Mouse (Mus musculus) liver, embryonic 15.5 days (tissue): ENCODE data around the gene Rag2. TPM values are rescaled to one million over a fixed set of nuclear protein-coding genes. Genes with fewer than 3 reads are reported as not detected.

Experiments used
- ATAC-seq: fragments of 200-750 bp; cut with Nextera tagmentation; 2 replicates; pipeline ENCODE4 v1.8.0; 2017; ENCODE audit warnings: moderate number of reproducible peaks, mild to moderate bottlenecking, moderate library complexity; ENCODE audit not compliant: insufficient read depth
- H3K27ac ChIP-seq: fragments of 300-500 bp; sonication (generic); replicated peaks from 2 replicates; pipeline ENCODE4 v1.5.1; 2015; ENCODE audit warnings: mild to moderate bottlenecking, inconsistent platforms
- H3K27me3 ChIP-seq: fragments of 300-500 bp; sonication (generic); 2 replicates; pipeline ENCODE4 v1.6.1; 2015; ENCODE audit warnings: mild to moderate bottlenecking, inconsistent platforms
- H3K36me3 ChIP-seq: fragments of 300-500 bp; sonication (generic); replicated peaks from 2 replicates; pipeline ENCODE4 v1.6.1; 2015; ENCODE audit warnings: moderate library complexity, mild to moderate bottlenecking, inconsistent platforms
- H3K4me1 ChIP-seq: fragments of 300-500 bp; sonication (generic); replicated peaks from 2 replicates; pipeline ENCODE4 v1.6.1; 2015; ENCODE audit warnings: inconsistent platforms
- H3K4me2 ChIP-seq: fragments of 300-500 bp; sonication (generic); 2 replicates; pipeline ENCODE4 v1.6.1; 2015; ENCODE audit warnings: moderate library complexity, mild to moderate bottlenecking, inconsistent platforms
- H3K4me3 ChIP-seq: fragments of 300-500 bp; sonication (generic); replicated peaks from 2 replicates; pipeline ENCODE4 v1.5.1; 2015; ENCODE audit warnings: mild to moderate bottlenecking, inconsistent platforms
- H3K9ac ChIP-seq: fragments of 300-500 bp; sonication (generic); 2 replicates; pipeline ENCODE4 v1.6.1; 2015; ENCODE audit warnings: moderate library complexity, mild to moderate bottlenecking, inconsistent platforms
- H3K9me3 ChIP-seq: fragments of 300-500 bp; sonication (generic); replicated peaks from 2 replicates; pipeline ENCODE4 v1.6.1; 2016; ENCODE audit warnings: inconsistent platforms
- WGBS: fragments of 180-500 bp; shearing (Covaris S2); methylation state at CpG from one replicate; pipeline ENCODE4 v1.1.7; 2015; ENCODE audit warnings: mixed read lengths; ENCODE audit not compliant: insufficient replicate concordance; 5-methylcytosine and 5-hydroxymethylcytosine counted together
- polyA plus RNA-seq: library from polyadenylated mRNA; unstranded; fragments of >200 nt; fragmentation: Nextera tagmentation; extraction: Ambion mirVana; gene quantifications from 2 replicates; pipeline ENCODE4 v1.2.1, GENCODE M21; 2015

Gene Rag2
- polyA plus RNA-seq, 1 experiment from 2014 or later, result 0.62 TPM

GRCm38 (mm10) chr2:101598190-101599181, 26.0 kb upstream of the Rag2 start:
- H3K27ac ChIP-seq, result no peak overlapping the region
- no peaks in the 10 kb centered on the region for H3K4me1 ChIP-seq
- no peak for ATAC-seq
- no peaks in the 10 kb centered on the region for H3K36me3 ChIP-seq
- H3K9me3 ChIP-seq, result no peaks in the 10 kb centered on the region
- no peak overlapping the region for H3K4me3 ChIP-seq
- no peak overlapping the region for H3K4me2 ChIP-seq
- WGBS, result 64% methylated on average over 13 of the region's 13 CpGs
- H3K27me3 ChIP-seq, result no peaks in the 10 kb centered on the region
- H3K9ac ChIP-seq, result no peak overlapping the region

- Histone ChIP-seq H3K4me2 (no peak overlapping the region), H3K9ac (no peak overlapping the region), H3K36me3 (no peaks in the 10 kb centered on the region), H3K9me3 (no peaks in the 10 kb centered on the region), H3K4me1 (no peaks in the 10 kb centered on the region), H3K4me3 (no peak overlapping the region), H3K27ac (no peak overlapping the region), H3K27me3 (no peaks in the 10 kb centered on the region)
- 38% methylated on average over 8 of the region's 8 CpGs for WGBS
- no peak for ATAC-seq
Observed at GRCm38 (mm10) chr2:101600703-101601102, 23.8 kb upstream of the Rag2 start.

- no peaks in the 10 kb centered on the region for H3K4me1 ChIP-seq
- no peak overlapping the region for H3K4me2 ChIP-seq
- no peaks in the 10 kb centered on the region for H3K36me3 ChIP-seq
- no peak for ATAC-seq
- no peaks in the 10 kb centered on the region for H3K27me3 ChIP-seq
- 64% methylated on average over 1 of the region's 1 CpGs for WGBS
- no peak overlapping the region for H3K9ac ChIP-seq
- no peak overlapping the region for H3K4me3 ChIP-seq
- H3K27ac ChIP-seq, result no peak overlapping the region
- no peaks in the 10 kb centered on the region for H3K9me3 ChIP-seq
Observed at GRCm38 (mm10) chr2:101603099-101603498, 21.4 kb upstream of the Rag2 start.

- ATAC-seq, result no peak
Observed at GRCm38 (mm10) chr2:101608232-101608894, 16.2 kb upstream of the Rag2 start.

GRCm38 (mm10) chr2:101610861-101611260, 13.7 kb upstream of the Rag2 start:
- Histone ChIP-seq H3K4me2 (no peak overlapping the region), H3K27ac (no peak overlapping the region), H3K4me3 (no peak overlapping the region), H3K36me3 (no peaks in the 10 kb centered on the region), H3K9ac (no peak overlapping the region), H3K4me1 (no peaks in the 10 kb centered on the region), H3K27me3 (no peaks in the 10 kb centered on the region), H3K9me3 (no peaks in the 10 kb centered on the region)
- WGBS, result 65% methylated on average over 3 of the region's 3 CpGs
- no peak for ATAC-seq

More at GRCm38 (mm10) chr2:101608232-101608894, 16.2 kb upstream of the Rag2 start:
- no peaks in the 10 kb centered on the region for H3K27me3 ChIP-seq
- no peak overlapping the region for H3K9ac ChIP-seq
- WGBS, result 69% methylated on average over 7 of the region's 7 CpGs
- H3K4me2 ChIP-seq, result no peak overlapping the region
- no peaks in the 10 kb centered on the region for H3K36me3 ChIP-seq
- no peaks in the 10 kb centered on the region for H3K4me1 ChIP-seq
- H3K9me3 ChIP-seq, result no peaks in the 10 kb centered on the region
- no peak overlapping the region for H3K4me3 ChIP-seq
- no peak overlapping the region for H3K27ac ChIP-seq

GRCm38 (mm10) chr2:101615464-101616305, 8.8 kb upstream of the Rag2 start:
- H3K9me3 ChIP-seq, result no peaks in the 10 kb centered on the region
- no peak for ATAC-seq
- no peaks in the 10 kb centered on the region for H3K27me3 ChIP-seq
- no peak overlapping the region for H3K9ac ChIP-seq
- H3K27ac ChIP-seq, result no peak overlapping the region
- WGBS, result 55% methylated on average over 10 of the region's 10 CpGs
- H3K4me2 ChIP-seq, result no peak overlapping the region
- H3K4me1 ChIP-seq, result no peaks in the 10 kb centered on the region
- no peak overlapping the region for H3K4me3 ChIP-seq
- H3K36me3 ChIP-seq, result no peaks in the 10 kb centered on the region

- ATAC-seq, result no peak
- H3K4me3 ChIP-seq, result no peak overlapping the region
- no peak overlapping the region for H3K27ac ChIP-seq
- H3K9ac ChIP-seq, result no peak overlapping the region
- WGBS, result 34% methylated on average over 4 of the region's 4 CpGs
- no peaks in the 10 kb centered on the region for H3K4me1 ChIP-seq
- H3K9me3 ChIP-seq, result no peaks in the 10 kb centered on the region
- H3K36me3 ChIP-seq, result no peaks in the 10 kb centered on the region
- H3K4me2 ChIP-seq, result no peak overlapping the region
- H3K27me3 ChIP-seq, result no peaks in the 10 kb centered on the region
Observed at GRCm38 (mm10) chr2:101618373-101618772, 6.1 kb upstream of the Rag2 start.

GRCm38 (mm10) chr2:101620899-101621298, 3.6 kb upstream of the Rag2 start:
- no peaks in the 10 kb centered on the region for H3K36me3 ChIP-seq
- no peaks in the 10 kb centered on the region for H3K9me3 ChIP-seq
- ATAC-seq, result no peak
- no peaks in the 10 kb centered on the region for H3K27me3 ChIP-seq
- H3K4me2 ChIP-seq, result no peak overlapping the region
- H3K9ac ChIP-seq, result no peak overlapping the region
- H3K27ac ChIP-seq, result no peak overlapping the region
- no peak overlapping the region for H3K4me3 ChIP-seq
- no peaks in the 10 kb centered on the region for H3K4me1 ChIP-seq
- WGBS, result 47% methylated on average over 3 of the region's 3 CpGs

GRCm38 (mm10) chr2:101621611-101622010, 2.9 kb upstream of the Rag2 start:
- no peaks in the 10 kb centered on the region for H3K27me3 ChIP-seq
- no peak overlapping the region for H3K9ac ChIP-seq
- H3K4me3 ChIP-seq, result no peak overlapping the region
- no peaks in the 10 kb centered on the region for H3K9me3 ChIP-seq
- H3K36me3 ChIP-seq, result no peaks in the 10 kb centered on the region
- no peak overlapping the region for H3K4me2 ChIP-seq
- WGBS, result 19% methylated on average over 7 of the region's 7 CpGs
- no peak overlapping the region for H3K27ac ChIP-seq
- no peaks in the 10 kb centered on the region for H3K4me1 ChIP-seq
- ATAC-seq, result no peak

GRCm38 (mm10) chr2:101623042-101623441, 1.5 kb upstream of the Rag2 start:
- Histone ChIP-seq H3K27ac (no peak overlapping the region), H3K27me3 (no peaks in the 10 kb centered on the region), H3K9me3 (no peaks in the 10 kb centered on the region), H3K4me1 (0 out of 2 replicates have a peak, but pooled peaks cover under 1% of the 10 kb centered on the region), H3K9ac (no peak overlapping the region), H3K4me3 (no peak overlapping the region), H3K4me2 (no peak overlapping the region), H3K36me3 (no peaks in the 10 kb centered on the region)
- 60% methylated on average over 2 of the region's 2 CpGs for WGBS
- no peak for ATAC-seq

- no peak for ATAC-seq
- Histone ChIP-seq H3K36me3 (no peaks in the 10 kb centered on the region), H3K4me3 (no peak overlapping the region), H3K4me2 (no peak overlapping the region), H3K27me3 (no peaks in the 10 kb centered on the region), H3K9ac (no peak overlapping the region), H3K27ac (no peak overlapping the region), H3K4me1 (peaks cover 7% of the 10 kb centered on the region; the same call in 1 of the 2 replicates), H3K9me3 (no peaks in the 10 kb centered on the region)
- 42% methylated on average over 2 of the region's 2 CpGs for WGBS
Observed at GRCm38 (mm10) chr2:101624011-101624410, 507 bp upstream of the Rag2 start.
